Mouse (Mus musculus): ENCODE measurements around the gene Dlgap1.

The Dlgap1 gene

DNA sequence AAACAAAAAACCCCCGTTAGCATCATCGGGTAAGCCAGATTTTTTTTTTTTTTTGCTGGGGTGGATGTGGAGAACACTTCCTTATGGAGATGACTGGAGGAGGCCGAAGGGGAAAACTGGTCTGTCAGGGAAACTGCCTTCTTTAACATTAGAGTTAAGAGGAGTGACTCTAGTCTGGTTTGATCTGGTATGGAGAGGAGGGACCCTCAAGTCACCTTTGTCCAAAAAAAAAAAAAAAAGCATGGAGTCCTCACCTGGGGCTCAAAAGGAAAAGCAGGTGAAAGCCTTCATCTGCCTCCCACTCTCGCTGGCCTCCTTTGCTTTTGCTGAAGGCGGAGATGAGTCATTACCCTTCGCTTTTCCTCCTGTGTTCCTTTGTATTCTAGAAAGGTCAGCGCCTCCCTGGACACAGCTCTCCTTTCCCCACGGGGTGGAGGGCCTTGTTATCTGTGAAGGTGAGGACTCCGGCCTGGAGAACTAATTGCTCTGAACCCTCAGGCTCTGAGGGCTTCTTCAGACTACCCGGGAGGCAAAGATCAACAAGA lies 896.3 kb downstream of the Dlgap1 start:
- DNase-seq (ENCODE audit: low read depth), result no peak

DNA sequence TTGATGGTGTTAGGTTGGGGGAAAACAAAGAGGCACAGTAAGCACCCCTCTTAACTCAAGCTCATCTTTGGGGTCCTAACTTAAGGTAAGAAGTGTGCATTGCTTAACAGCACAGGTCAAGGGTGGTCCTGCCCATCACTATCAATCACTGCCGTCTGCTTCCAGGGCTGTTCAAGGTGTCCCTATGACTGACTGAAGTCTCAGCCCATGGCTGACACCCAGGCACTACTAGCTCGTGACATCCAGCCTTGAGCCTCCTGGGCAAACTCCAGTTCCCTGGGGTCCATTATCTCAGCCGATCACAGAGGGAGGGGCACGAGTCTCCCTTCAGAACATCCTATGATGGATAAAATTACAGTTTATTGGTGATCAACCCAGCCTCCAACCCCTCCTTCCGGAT lies 897.2 kb downstream of the Dlgap1 start:
- no peak for DNase-seq (ENCODE audit: low read depth)

DNA sequence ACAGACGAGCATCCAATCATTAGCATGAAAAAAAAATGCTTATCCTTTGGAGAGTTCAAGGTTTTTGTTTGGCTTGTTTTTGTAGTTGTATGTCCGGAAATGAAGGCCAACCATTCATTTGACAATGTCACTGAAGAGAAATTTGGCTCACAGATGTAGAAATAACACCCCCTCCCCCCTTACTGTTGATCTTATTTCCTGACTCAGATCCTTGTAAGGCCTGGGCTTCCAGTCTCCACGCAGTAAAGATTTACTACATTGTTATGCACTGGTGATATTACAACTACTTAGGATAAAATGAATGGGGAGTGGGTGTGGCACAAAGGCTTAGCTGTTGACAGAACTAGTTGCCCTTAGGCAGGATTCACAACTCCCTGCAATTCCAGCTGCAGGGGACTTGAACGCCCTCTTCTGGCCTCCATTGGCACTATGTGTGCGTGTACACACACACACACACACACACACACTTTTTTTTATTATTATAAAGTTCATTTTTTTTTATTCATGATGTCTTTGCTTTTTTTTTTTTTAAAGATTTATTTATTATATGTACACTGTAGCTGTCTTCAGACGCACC lies 897.8 kb downstream of the Dlgap1 start:
- DNase-seq (ENCODE audit: low read depth), result no peak

DNA sequence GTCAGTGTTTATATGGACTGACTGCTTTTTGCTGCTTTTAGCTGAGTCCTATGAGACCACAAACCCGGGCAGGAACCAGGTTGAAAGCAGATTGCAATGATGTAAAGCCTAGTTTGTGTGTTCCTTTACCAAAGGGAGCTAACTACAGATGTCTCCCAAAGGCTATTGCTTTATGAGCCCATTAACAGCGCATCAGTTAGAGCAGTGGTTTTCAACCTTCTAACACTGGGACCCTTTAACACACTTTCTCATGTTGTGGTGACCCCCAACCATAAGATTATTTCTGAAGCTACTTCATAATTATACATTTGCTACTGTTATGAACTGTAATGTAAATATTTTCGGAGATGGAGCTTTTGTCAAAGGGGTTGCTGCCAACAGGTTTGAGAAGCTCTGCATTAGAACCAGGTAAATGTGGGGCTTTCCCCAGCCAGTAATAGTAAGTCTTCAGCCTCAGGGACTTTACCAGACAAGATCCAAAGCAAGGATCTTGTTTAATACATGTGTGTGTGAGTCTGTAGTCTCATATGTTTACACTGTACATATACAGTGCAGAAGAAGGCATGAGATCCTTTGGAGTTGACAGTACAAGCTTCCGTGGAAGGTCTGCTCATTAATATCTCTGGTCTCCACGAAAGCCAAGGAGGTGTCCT lies 899.8 kb downstream of the Dlgap1 start:
- no peak for DNase-seq (ENCODE audit: low read depth)

DNA sequence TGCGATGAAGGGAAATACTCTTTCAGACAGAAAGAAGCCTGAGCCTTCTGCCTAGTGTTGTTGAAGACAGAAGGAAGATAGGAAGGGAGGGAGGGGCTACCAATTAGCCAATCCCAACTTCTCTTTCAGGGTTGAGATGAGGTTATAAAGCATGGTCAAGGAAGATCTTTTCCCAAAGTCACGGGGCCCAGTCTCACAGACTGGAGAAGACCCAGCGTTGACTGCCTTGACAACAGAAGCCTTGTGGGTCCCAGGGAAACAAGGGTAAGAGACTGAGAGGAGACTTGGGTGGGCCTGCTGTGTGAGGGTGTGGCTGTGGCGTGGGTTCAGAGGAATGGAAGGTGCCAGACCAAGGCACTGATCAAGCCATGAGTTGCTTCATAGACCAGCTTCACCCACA lies 901.7 kb downstream of the Dlgap1 start:
- DNase-seq (ENCODE audit: low read depth), result no peak

All from induced T-regulatory cell, adult 2 months (primary cell).